Mouse (Mus musculus): ENCODE measurements around the gene Dcaf7. TPM values are rescaled to one million over a fixed set of nuclear protein-coding genes. Genes with fewer than 3 reads are reported as not detected.
"Not testable (repeated sequence)": the region's sequence is repeated elsewhere in the genome, so short reads cannot be mapped to it uniquely, and the experiment has no call there.

The Dcaf7 gene
- total and polyA plus RNA-seq, 2 experiments = 17.1 to 18.3 TPM

DNA sequence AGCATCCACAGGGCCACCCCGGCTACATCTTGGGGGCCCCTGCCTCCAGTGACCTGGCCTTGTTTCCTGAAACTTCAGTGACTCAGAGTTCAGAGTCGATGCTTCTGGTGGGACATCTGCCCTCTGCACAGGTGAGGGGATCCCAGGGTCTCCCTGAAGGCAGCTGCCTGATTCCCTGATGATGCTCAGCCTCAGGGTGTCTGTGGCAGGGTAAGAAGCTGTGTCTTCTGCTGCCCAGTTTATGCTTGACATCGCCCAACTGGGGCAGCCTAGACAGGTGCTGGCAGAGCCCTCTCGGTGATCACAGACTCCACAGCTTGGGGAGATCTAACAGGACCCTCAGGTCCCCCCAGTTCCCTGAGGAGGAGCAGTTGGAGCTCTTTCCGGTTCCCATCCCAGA is 9.1 kb upstream of the Dcaf7 start:
- H3K4me1 ChIP-seq (ENCODE audit: control insufficient read depth, insufficient read depth, low read length) = no peaks in the 10 kb centered on the region
- 90% methylated on average over 5 of the region's 5 CpGs for WGBS
- H3K36me3 ChIP-seq (ENCODE audit: control insufficient read depth, insufficient read depth, low read length) = no peaks in the 10 kb centered on the region
- no peak overlapping the region for H3K9ac ChIP-seq (ENCODE audit: low read depth, low read length)
- no peak for TF ChIP-seq POLR2A (IDR thresholded peaks at IDR 0.05; ENCODE audit: extremely low read depth, insufficient read depth, low read length)
- TF ChIP-seq CTCF (IDR thresholded peaks at IDR 0.05; ENCODE audit: low read depth, low read length) = no peak
- peaks cover 4% of the 10 kb centered on the region; the same call in 1 of the 2 replicates for H3K27me3 ChIP-seq (ENCODE audit: control insufficient read depth, insufficient read depth, low read length)
- DNase-seq (ENCODE audit: extremely low read depth, low read depth, low spot score) = no peak
- no peaks in the 10 kb centered on the region for H3K79me2 ChIP-seq (ENCODE audit: control insufficient read depth, insufficient read depth, low read length)
- no peak overlapping the region for H3K4me3 ChIP-seq (ENCODE audit: insufficient read depth, low read depth, low read length)
- no peak overlapping the region for H3K27ac ChIP-seq (replicated peaks; ENCODE audit: insufficient read depth, low read depth, low read length)

DNA sequence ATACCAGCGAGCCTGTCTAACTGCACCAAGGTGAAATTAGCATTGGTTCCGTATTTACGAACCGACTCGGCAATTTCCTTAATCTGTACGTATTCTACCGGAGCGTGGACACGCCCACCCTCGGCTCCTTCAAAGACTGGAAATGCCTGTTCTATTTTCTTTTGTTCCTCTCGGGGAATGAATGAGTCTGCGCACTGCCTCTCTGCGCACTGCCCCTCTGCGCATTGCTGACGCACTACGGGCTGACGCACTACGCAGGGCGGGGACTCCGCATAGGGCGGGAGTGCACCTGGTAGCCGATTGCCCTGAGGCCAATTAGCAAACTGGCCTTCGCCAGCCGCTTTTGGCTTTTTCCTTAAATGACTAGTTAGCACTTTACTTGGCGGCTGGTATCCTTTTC is 4.6 kb upstream of the Dcaf7 start:
- not testable (repeated sequence) for DNase-seq (ENCODE audit: extremely low read depth, low read depth, low spot score); H3K9ac ChIP-seq (ENCODE audit: low read depth, low read length); H3K79me2 ChIP-seq (ENCODE audit: control insufficient read depth, insufficient read depth, low read length); H3K27me3 ChIP-seq (ENCODE audit: control insufficient read depth, insufficient read depth, low read length); H3K36me3 ChIP-seq (ENCODE audit: control insufficient read depth, insufficient read depth, low read length); H3K4me1 ChIP-seq (ENCODE audit: control insufficient read depth, insufficient read depth, low read length); H3K27ac ChIP-seq (replicated peaks; ENCODE audit: insufficient read depth, low read depth, low read length)
- H3K4me3 ChIP-seq (ENCODE audit: insufficient read depth, low read depth, low read length) = peak overlapping the region; percentile 47
- 23% methylated on average over 12 of the region's 25 CpGs for WGBS

DNA sequence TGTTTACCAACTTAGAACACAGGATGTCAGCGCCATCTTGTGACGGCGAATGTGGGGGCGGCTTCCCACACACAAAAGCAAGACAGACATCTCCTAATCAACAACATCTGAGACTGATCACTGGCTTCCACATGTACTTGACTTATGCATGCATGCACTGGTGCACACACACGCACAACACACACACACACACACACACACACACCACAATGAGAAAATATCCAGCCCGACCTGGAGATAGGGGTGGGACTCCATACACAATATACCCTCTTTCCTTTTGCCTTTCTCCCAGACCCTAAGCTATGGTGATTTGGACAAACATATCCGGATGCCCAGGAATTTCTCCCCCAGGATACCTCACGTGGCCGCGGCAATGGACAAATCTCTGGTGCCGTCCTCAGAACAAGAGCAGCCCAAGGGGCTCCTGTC is 3.2 kb upstream of the Dcaf7 start:
- no peak overlapping the region for H3K4me3 ChIP-seq (ENCODE audit: insufficient read depth, low read depth, low read length)
- WGBS = 34% methylated on average over 11 of the region's 11 CpGs
- peaks cover 12% of the 10 kb centered on the region for H3K79me2 ChIP-seq (ENCODE audit: control insufficient read depth, insufficient read depth, low read length)
- TF ChIP-seq CTCF (IDR thresholded peaks at IDR 0.05; ENCODE audit: low read depth, low read length) = no peak
- TF ChIP-seq POLR2A (IDR thresholded peaks at IDR 0.05; ENCODE audit: extremely low read depth, insufficient read depth, low read length) = no peak
- H3K9ac ChIP-seq (ENCODE audit: low read depth, low read length) = peak overlapping the region; percentile 39; the same call in 1 of the 2 replicates
- no peaks in the 10 kb centered on the region for H3K36me3 ChIP-seq (ENCODE audit: control insufficient read depth, insufficient read depth, low read length)
- peak overlapping the region; percentile 41 for H3K27ac ChIP-seq (replicated peaks; ENCODE audit: insufficient read depth, low read depth, low read length)
- no peaks in the 10 kb centered on the region for H3K27me3 ChIP-seq (ENCODE audit: control insufficient read depth, insufficient read depth, low read length)
- no peak for DNase-seq (ENCODE audit: extremely low read depth, low read depth, low spot score)
- peaks cover 4% of the 10 kb centered on the region; the same call in 1 of the 2 replicates for H3K4me1 ChIP-seq (ENCODE audit: control insufficient read depth, insufficient read depth, low read length)

DNA sequence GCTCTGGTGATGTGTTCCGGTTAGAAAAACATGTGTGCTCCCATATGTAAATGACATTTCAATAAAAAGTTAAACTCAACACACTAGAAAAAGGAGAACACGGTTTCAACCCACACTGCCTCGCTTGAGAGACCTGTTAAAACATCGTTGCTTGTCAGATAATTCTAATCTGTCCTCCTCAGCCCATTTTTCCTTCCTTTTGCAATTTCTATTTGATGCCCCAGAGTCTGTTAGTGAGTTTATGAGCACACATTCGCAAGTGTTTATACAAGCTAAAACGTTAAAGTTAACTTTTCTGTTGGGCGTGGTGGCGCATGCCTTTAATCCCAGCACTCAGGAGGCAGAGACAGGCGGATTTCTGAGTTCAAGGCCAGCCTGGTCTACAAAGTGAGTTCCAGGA is 1.7 kb upstream of the Dcaf7 start:
- DNase-seq (ENCODE audit: extremely low read depth, low read depth, low spot score) = no peak
- TF ChIP-seq POLR2A (IDR thresholded peaks at IDR 0.05; ENCODE audit: extremely low read depth, insufficient read depth, low read length) = no peak
- no peak for TF ChIP-seq CTCF (IDR thresholded peaks at IDR 0.05; ENCODE audit: low read depth, low read length)
- H3K27ac ChIP-seq (replicated peaks; ENCODE audit: insufficient read depth, low read depth, low read length) = no peak overlapping the region
- H3K36me3 ChIP-seq (ENCODE audit: control insufficient read depth, insufficient read depth, low read length) = no peaks in the 10 kb centered on the region
- H3K27me3 ChIP-seq (ENCODE audit: control insufficient read depth, insufficient read depth, low read length) = no peaks in the 10 kb centered on the region
- 89% methylated on average over 9 of the region's 9 CpGs for WGBS
- no peak overlapping the region for H3K9ac ChIP-seq (ENCODE audit: low read depth, low read length)
- no peak overlapping the region for H3K4me3 ChIP-seq (ENCODE audit: insufficient read depth, low read depth, low read length)
- H3K79me2 ChIP-seq (ENCODE audit: control insufficient read depth, insufficient read depth, low read length) = peaks cover 24% of the 10 kb centered on the region
- H3K4me1 ChIP-seq (ENCODE audit: control insufficient read depth, insufficient read depth, low read length) = peaks cover 4% of the 10 kb centered on the region; the same call in 1 of the 2 replicates

DNA sequence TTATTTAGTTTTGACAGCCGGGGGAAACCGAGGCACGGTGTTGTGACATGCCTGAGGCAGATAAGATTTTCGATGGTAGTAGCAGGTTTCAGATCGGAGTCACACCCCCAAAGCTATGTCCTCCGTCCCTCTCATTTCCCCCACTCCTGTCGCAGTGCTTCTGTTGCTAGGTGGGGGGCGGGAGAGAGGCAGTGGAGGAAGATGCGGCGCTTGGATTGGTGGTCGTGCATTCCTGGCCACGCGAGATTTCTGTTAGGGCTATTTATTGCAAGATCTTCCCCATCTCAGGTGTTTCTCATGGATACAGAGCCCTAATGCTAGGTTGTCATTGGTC is 713 bp downstream of the Dcaf7 start:
- no peaks in the 10 kb centered on the region for H3K27me3 ChIP-seq (ENCODE audit: control insufficient read depth, insufficient read depth, low read length)
- peaks cover 32% of the 10 kb centered on the region for H3K79me2 ChIP-seq (ENCODE audit: control insufficient read depth, insufficient read depth, low read length)
- peaks cover 4% of the 10 kb centered on the region; the same call in 1 of the 2 replicates for H3K4me1 ChIP-seq (ENCODE audit: control insufficient read depth, insufficient read depth, low read length)
- WGBS = under 1% methylated on average over 13 of the region's 13 CpGs
- H3K9ac ChIP-seq (ENCODE audit: low read depth, low read length) = peak overlapping the region; percentile 88
- TF ChIP-seq POLR2A (IDR thresholded peaks at IDR 0.05; ENCODE audit: extremely low read depth, insufficient read depth, low read length) (no peak), CTCF (IDR thresholded peaks at IDR 0.05; ENCODE audit: low read depth, low read length) (no peak)
- H3K4me3 ChIP-seq (ENCODE audit: insufficient read depth, low read depth, low read length) = peak overlapping the region; percentile 94
- no peak for DNase-seq (ENCODE audit: extremely low read depth, low read depth, low spot score)
- H3K36me3 ChIP-seq (ENCODE audit: control insufficient read depth, insufficient read depth, low read length) = no peaks in the 10 kb centered on the region
- H3K27ac ChIP-seq (replicated peaks; ENCODE audit: insufficient read depth, low read depth, low read length) = peak overlapping the region; percentile 38

DNA sequence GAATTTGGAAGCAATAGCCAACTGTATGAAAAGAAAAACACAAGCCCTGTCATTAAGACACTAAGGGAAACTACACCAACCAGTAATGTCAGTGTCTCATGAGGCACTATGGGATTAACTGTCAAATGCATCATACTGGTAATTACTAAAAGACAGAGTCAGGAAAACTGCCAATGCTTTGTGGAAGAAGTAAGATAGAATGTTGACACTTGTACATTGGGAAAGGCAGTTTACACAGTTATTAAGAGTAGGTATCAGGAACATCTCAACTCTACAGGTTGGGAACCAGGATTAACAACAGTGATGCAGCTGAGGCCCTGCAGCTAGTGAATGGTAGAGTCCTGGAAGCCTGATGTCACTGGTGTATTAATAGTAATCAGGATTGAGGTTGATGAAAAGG is 7.7 kb downstream of the Dcaf7 start:
- TF ChIP-seq CTCF (IDR thresholded peaks at IDR 0.05; ENCODE audit: low read depth, low read length) (no peak), POLR2A (IDR thresholded peaks at IDR 0.05; ENCODE audit: extremely low read depth, insufficient read depth, low read length) (no peak)
- DNase-seq (ENCODE audit: extremely low read depth, low read depth, low spot score) = no peak
- H3K27me3 ChIP-seq (ENCODE audit: control insufficient read depth, insufficient read depth, low read length) = no peaks in the 10 kb centered on the region
- H3K4me1 ChIP-seq (ENCODE audit: control insufficient read depth, insufficient read depth, low read length) = peaks cover 13% of the 10 kb centered on the region
- H3K79me2 ChIP-seq (ENCODE audit: control insufficient read depth, insufficient read depth, low read length) = peaks cover 20% of the 10 kb centered on the region; the same call in 1 of the 2 replicates
- no peak overlapping the region for H3K4me3 ChIP-seq (ENCODE audit: insufficient read depth, low read depth, low read length)
- H3K27ac ChIP-seq (replicated peaks; ENCODE audit: insufficient read depth, low read depth, low read length) = no peak overlapping the region
- H3K36me3 ChIP-seq (ENCODE audit: control insufficient read depth, insufficient read depth, low read length) = 0 out of 2 replicates have a peak, but pooled peaks cover 7% of the 10 kb centered on the region
- H3K9ac ChIP-seq (ENCODE audit: low read depth, low read length) = no peak overlapping the region
